ENCODE assay signal across 7 mouse cellular contexts in genomic region chr7:127588011-127588871, GRCm38 (mm10). TPM values are rescaled to one million over a fixed set of nuclear protein-coding genes. Genes with fewer than 3 reads are reported as not detected.
A peak's percentile ranks its signal among the peaks of the same experiment; 100 is the strongest.
DNase-seq lines count a peak whose midpoint lies in the region; ATAC-seq and TF ChIP-seq lines count a peak whose summit lies in the region.

Ccdc189 (minus strand) TSS chr7:127588595.
Rnf40 (plus strand) TSS chr7:127588767.

- H3K27me3 ChIP-seq in embryonic facial prominence, embryonic 10.5 days (replicated peaks; ENCODE audit: low read depth, poor library complexity, severe bottlenecking) = no peaks in the 10 kb centered on the region
- H3K27me3 ChIP-seq in intestine, postnatal 0 days (replicated peaks; ENCODE audit: control insufficient read depth, insufficient read depth, low read length) = no peaks in the 10 kb centered on the region
- H3K27me3 ChIP-seq in midbrain, embryonic 12.5 days = no peaks in the 10 kb centered on the region
- no peaks in the 10 kb centered on the region for H3K27me3 ChIP-seq in small intestine, adult 2 months (ENCODE audit: control insufficient read depth, insufficient read depth, low read length)

- TF ChIP-seq CTCF in intestine, postnatal 0 days (IDR thresholded peaks at IDR 0.05; ENCODE audit: low read depth) = peak; percentile 8; the same call in 1 of the 2 replicates
- no peak for TF ChIP-seq CTCF in small intestine, adult 2 months (IDR thresholded peaks at IDR 0.05; ENCODE audit: extremely low read depth, insufficient read length, insufficient replicate concordance, low read depth, low read length)

- peak within 1 kb of the TSS; percentile 94 for H3K9ac ChIP-seq in intestine, postnatal 0 days (ENCODE audit: low read depth, low read length)
- peak within 1 kb of the TSS; percentile 83 for H3K9ac ChIP-seq in midbrain, embryonic 12.5 days (replicated peaks)

- peak within 1 kb of the TSS; percentile 91 for H3K4me2 ChIP-seq in intestine, postnatal 0 days (replicated peaks; ENCODE audit: low read depth)
- H3K4me2 ChIP-seq in midbrain, embryonic 12.5 days (replicated peaks) = peak within 1 kb of the TSS; percentile 83

- peak; percentile 94 for DNase-seq in adrenal gland, postnatal 10 days
- peak; percentile 96 for DNase-seq in embryonic facial prominence, embryonic 10.5 days (ENCODE audit: low spot score)
- peak; percentile 84 for DNase-seq in gonadal fat pad, adult 2 months (ENCODE audit: low read depth)
- peak; percentile 95 for DNase-seq in left cerebral cortex, postnatal 4 days

- H3K9me3 ChIP-seq in embryonic facial prominence, embryonic 10.5 days = no peaks in the 10 kb centered on the region
- no peaks in the 10 kb centered on the region for H3K9me3 ChIP-seq in intestine, postnatal 0 days (ENCODE audit: control insufficient read depth)
- H3K9me3 ChIP-seq in midbrain, embryonic 12.5 days = no peaks in the 10 kb centered on the region

- TF ChIP-seq POLR2A in small intestine, adult 2 months (IDR thresholded peaks at IDR 0.05; ENCODE audit: low read depth, low read length) = peak; percentile 24; the same call in 1 of the 2 replicates

- under 1% methylated on average over 50 of the region's 50 CpGs for WGBS in embryonic facial prominence, embryonic 10.5 days
- under 1% methylated on average over 50 of the region's 50 CpGs for WGBS in intestine, postnatal 0 days
- WGBS in midbrain, embryonic 12.5 days = under 1% methylated on average over 50 of the region's 50 CpGs
- WGBS in small intestine, adult 2 months = under 1% methylated on average over 50 of the region's 50 CpGs

- ATAC-seq in intestine, postnatal 0 days = peak; percentile 96
- ATAC-seq in midbrain, embryonic 12.5 days (ENCODE audit: low FRiP score, low read depth) = peak; percentile 98

- intact Hi-C loops in left cerebral cortex, postnatal 4 days (cut with DNase I) = no loop called here

- peaks cover 67% of the 10 kb centered on the region for H3K36me3 ChIP-seq in embryonic facial prominence, embryonic 10.5 days (replicated peaks)
- peaks cover 45% of the 10 kb centered on the region for H3K36me3 ChIP-seq in intestine, postnatal 0 days (ENCODE audit: control insufficient read depth, insufficient read depth)
- peaks cover 55% of the 10 kb centered on the region for H3K36me3 ChIP-seq in midbrain, embryonic 12.5 days
- H3K36me3 ChIP-seq in small intestine, adult 2 months (ENCODE audit: control insufficient read depth, insufficient read depth, low read length) = peaks cover 36% of the 10 kb centered on the region

- H3K4me3 ChIP-seq in embryonic facial prominence, embryonic 10.5 days = peak within 1 kb of the TSS; percentile 96
- peak within 1 kb of the TSS; percentile 98 for H3K4me3 ChIP-seq in intestine, postnatal 0 days (ENCODE audit: low read depth, low read length)
- H3K4me3 ChIP-seq in midbrain, embryonic 12.5 days = peak within 1 kb of the TSS; percentile 89
- H3K4me3 ChIP-seq in small intestine, adult 2 months (ENCODE audit: low read depth, low read length) = peak within 1 kb of the TSS; percentile 91

- H3K27ac ChIP-seq in embryonic facial prominence, embryonic 10.5 days (replicated peaks) = peak within 1 kb of the TSS; percentile 88
- peak within 1 kb of the TSS; percentile 41 for H3K27ac ChIP-seq in intestine, postnatal 0 days (ENCODE audit: low read depth, low read length)
- peak within 1 kb of the TSS; percentile 83 for H3K27ac ChIP-seq in midbrain, embryonic 12.5 days (replicated peaks)
- H3K27ac ChIP-seq in small intestine, adult 2 months (ENCODE audit: insufficient read depth, low read depth, low read length) = peak within 1 kb of the TSS; percentile 22

- peaks cover 20% of the 10 kb centered on the region for H3K4me1 ChIP-seq in embryonic facial prominence, embryonic 10.5 days
- H3K4me1 ChIP-seq in intestine, postnatal 0 days (replicated peaks; ENCODE audit: control insufficient read depth, insufficient read depth, low read length) = no peaks in the 10 kb centered on the region; the same call in 1 of the 2 replicates
- H3K4me1 ChIP-seq in midbrain, embryonic 12.5 days = peaks cover 16% of the 10 kb centered on the region
- peaks cover 9% of the 10 kb centered on the region; the same call in 1 of the 2 replicates for H3K4me1 ChIP-seq in small intestine, adult 2 months (ENCODE audit: control insufficient read depth, insufficient read depth, insufficient read length, low read length)

RNA-seq across cellular contexts. Expression of gene Ccdc189, which starts in this region (rescaled TPM):
- 1 to 10 TPM; 8.0 to 9.2 TPM for total RNA-seq in adrenal gland, postnatal 10 days (2021)
- 11.8 and 15.3 TPM in 2 replicates for polyA plus RNA-seq in embryonic facial prominence, embryonic 10.5 days (2016; fragmentation: Nextera tagmentation; extraction: Ambion mirVana)
- 16.9 and 18.8 TPM in 2 replicates for polyA plus RNA-seq in gonadal fat pad, adult 2 months (2012; rRNA removed)
- 3.0 and 3.1 TPM in 2 replicates for polyA plus RNA-seq in intestine, postnatal 0 days (2015; fragmentation: Nextera tagmentation; extraction: Ambion mirVana)
- total RNA-seq in left cerebral cortex, postnatal 4 days (2021) = 1 to 10 TPM; 7.0 to 7.8 TPM
- polyA plus RNA-seq in midbrain, embryonic 12.5 days (2016; fragmentation: Nextera tagmentation; extraction: Ambion mirVana) = 11.9 and 16.1 TPM in 2 replicates
- polyA plus RNA-seq in small intestine, adult 2 months (2012; rRNA removed) = 1.5 TPM in 2 replicates

RNA-seq across cellular contexts. Expression of gene Rnf40, which starts in this region (rescaled TPM):
- total RNA-seq in adrenal gland, postnatal 10 days (2021) = 10 to 100 TPM; 51.5 to 59.7 TPM
- 61.2 and 64.2 TPM in 2 replicates for polyA plus RNA-seq in embryonic facial prominence, embryonic 10.5 days (2016; fragmentation: Nextera tagmentation; extraction: Ambion mirVana)
- polyA plus RNA-seq in gonadal fat pad, adult 2 months (2012; rRNA removed) = 29.2 and 32.8 TPM in 2 replicates
- polyA plus RNA-seq in intestine, postnatal 0 days (2015; fragmentation: Nextera tagmentation; extraction: Ambion mirVana) = 16.7 and 20.6 TPM in 2 replicates
- 10 to 100 TPM; 75.1 to 82.6 TPM for total RNA-seq in left cerebral cortex, postnatal 4 days (2021)
- 68.6 and 71.1 TPM in 2 replicates for polyA plus RNA-seq in midbrain, embryonic 12.5 days (2016; fragmentation: Nextera tagmentation; extraction: Ambion mirVana)
- polyA plus RNA-seq in small intestine, adult 2 months (2012; rRNA removed) = 10.6 and 20.6 TPM in 2 replicates

Comparison
In these comparisons a context has a peak if more than half of its experiments do, and no peak if none do; other contexts are left out.
1. Peak in every context shown above with its lines: DNase-seq, ATAC-seq, H3K4me3 ChIP-seq and H3K27ac ChIP-seq.
2. H3K27ac ChIP-seq: peak in every context shown above with its lines; median percentile 88 in embryonic facial prominence, embryonic 10.5 days; 83 in midbrain, embryonic 12.5 days; 41 in intestine, postnatal 0 days; 22 in small intestine, adult 2 months.